Mouse (Mus musculus) left cerebral cortex, postnatal 10 days (tissue): Measurements from ENCODE around the gene Tom1l1. TPM values are rescaled to one million over a fixed set of nuclear protein-coding genes. Genes with fewer than 3 reads are reported as not detected.

Experiments
- DNase-seq, 2 experiments: peaks; one replicate each; pipeline ENCODE4 v3.0.0; 2021 to 2022; ENCODE audit warnings: low spot score in 2 of 2, mixed read lengths in 1 of 2; ENCODE audit errors: extremely low spot score in 1 of 2
- intact Hi-C: fragments of 180-260 bp; cut with DNase I; formaldehyde crosslinking; loops from one replicate; pipeline ENCODE4 v1.15.1; 2025
- total RNA-seq, 2 experiments: library from RNA; stranded (reverse); gene quantifications; 2 replicates each; pipeline ENCODE4 v1.2.3; 2021

The Tom1l1 gene
- total RNA-seq, 2 experiments from 2014 or later, result 17.1 to 19.3 TPM

- intact Hi-C loops, result no loop called here
- DNase-seq, result no peak
Measured at GRCm38 (mm10) chr11:90632480-90632879, 55.7 kb downstream of the Tom1l1 start.

DNA sequence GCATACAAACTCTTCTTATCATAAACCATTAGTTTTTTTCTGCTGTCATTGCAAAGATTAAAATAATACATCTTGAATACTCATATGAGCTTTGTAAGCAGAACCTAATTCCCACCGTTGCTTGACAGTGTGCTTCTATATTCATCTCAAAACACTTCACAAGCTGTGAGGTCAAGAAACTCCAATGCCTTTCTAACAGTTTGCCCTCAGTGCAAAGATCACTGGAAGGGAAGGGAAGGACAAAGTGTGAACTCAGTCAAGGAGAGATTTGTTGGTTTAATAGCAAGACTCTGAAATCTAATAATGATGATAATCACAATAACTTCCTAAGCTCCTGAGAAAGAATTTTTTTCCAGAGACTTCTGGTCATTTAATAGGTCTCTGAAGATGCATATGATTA, 60.4 kb downstream of the Tom1l1 start:
- intact Hi-C loops, result loop anchor here (10.0 kb wide), 1 partner anchor 633 kb away; no protein-coding TSS in a partner anchor
- no peak for DNase-seq

DNA sequence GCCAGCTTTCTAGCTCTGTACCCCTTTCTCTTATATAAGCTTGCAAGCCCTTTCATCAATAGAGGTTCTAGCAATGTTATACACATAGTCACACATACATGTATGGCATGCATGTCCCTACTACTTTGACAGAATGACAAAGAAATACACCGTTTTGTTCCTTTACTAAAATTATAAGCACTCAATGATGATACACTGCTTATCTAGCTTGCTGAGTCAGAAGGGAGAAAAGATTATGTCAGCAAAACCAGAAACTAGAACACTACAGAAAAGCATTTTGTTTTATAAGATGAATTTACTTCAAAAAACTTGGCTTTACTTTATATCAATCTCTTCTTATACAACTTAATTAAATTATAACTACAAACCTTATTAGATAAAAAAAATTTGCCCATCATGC, 63.0 kb downstream of the Tom1l1 start:
- intact Hi-C loops, result loop anchor here (10.0 kb wide), 1 partner anchor 630 kb away; no protein-coding TSS in a partner anchor

DNA sequence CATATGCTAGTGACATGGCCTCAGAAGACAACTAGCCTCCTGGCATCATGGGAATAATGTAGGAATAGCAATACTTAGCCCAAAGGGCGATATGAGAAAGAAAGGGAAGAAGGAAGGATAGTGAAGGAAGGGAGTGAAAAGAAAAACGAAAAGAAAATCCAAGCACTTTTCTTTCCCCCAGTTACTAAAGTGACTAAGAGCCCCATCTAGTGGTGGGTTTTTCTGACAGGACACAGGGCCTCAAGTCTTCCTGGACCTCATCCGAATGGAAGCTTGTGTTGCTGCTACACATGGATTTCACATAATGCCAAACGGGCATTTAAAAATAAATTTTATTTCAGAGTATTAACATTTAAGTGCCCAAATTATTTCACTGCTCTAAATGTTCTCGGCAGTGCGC, 64.7 kb downstream of the Tom1l1 start:
- DNase-seq, result peak; percentile 20 to 43
- intact Hi-C loops, result loop anchor here (5.0 to 10.0 kb wide), 2 partner anchors 441 to 629 kb away; no protein-coding TSS in a partner anchor

More for the DNA sequence above, 63.0 kb downstream of the Tom1l1 start:
- no peak for DNase-seq

DNA sequence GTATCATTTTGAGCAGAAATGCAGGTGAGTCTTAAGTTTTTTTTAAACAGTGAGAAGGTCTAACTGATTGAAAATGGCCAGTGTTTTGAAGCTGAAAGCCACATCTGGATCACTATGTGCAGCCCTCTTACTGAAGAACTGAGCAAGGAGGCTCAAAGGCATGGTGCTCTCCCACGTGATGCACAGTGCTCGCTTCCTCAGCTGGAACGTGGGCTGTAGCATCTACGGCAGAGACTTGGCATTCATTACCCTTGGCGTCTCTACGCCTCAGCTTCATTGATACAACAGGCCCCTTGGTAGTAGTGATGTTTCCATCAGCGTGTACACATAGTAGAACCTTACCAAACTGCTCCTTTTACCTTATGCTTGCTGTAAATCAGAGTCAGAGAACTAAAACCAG, 65.7 kb downstream of the Tom1l1 start:
- DNase-seq, result no peak
- intact Hi-C loops, result loop anchor here (5.0 to 10.0 kb wide), 2 partner anchors 440 to 628 kb away; no protein-coding TSS in a partner anchor

DNA sequence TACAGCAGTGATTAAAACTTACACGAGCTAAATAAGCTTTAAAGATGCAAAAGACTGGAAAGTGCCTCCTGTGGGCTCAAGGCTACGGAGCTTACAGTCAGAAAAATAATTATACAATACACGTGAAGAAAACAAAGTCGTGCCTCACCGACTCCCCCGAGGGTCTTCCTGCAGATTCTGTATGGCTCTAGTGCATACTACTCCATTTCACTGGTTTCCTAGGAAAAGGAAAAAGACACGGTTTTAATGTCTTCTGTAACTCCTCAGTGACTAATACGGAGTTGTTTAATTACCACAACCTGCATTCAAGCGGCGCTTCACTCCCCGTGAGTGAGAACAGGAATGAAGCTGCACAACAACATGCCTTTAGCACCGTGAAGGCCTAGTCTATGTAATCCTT, 66.1 kb downstream of the Tom1l1 start:
- no peak for DNase-seq
- intact Hi-C loops, result loop anchor here (5.0 to 10.0 kb wide), 2 partner anchors 440 to 627 kb away; no protein-coding TSS in a partner anchor

DNA sequence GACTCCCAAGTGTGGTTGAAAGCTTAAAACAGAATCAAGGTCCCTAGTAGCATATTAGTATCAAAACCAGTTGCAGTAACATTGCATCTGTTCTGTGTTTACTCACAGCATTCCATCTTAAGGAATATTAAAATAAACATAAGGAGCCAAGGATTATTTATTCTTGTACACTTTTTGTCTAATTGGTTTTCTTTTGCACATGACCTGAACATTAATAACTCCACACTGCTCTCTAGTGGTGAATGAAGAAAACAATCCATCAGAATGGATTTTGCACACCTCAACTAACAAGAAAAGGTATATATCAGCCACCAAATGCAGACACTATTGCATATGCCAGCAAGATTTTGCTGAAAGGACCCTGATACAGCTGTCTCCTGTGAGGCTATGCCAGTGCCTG, 71.7 kb downstream of the Tom1l1 start:
- no peak for DNase-seq
- intact Hi-C loops, result loop anchor here (5.0 to 10.0 kb wide), 2 partner anchors 232 to 299 kb away; no protein-coding TSS in a partner anchor

DNA sequence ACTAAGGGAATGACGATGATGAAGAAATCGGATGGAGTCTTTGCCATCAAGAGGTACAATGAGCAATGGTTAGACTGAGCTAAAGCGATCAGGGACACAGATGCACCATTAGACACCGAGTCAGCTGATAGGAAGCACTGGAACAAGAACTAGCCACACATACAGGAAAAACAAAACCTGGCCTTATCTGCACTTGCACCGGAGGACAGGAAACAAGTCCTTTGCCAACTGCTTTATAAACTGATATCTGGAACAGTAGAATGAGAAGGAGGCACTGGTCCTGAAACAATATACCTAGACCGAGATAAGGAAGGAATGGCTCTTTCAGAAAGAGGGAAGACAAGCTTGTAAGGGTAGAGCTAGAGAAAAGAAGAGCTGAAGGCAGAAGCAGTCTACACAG, 73.4 kb downstream of the Tom1l1 start:
- intact Hi-C loops, result loop anchor here (5.0 to 10.0 kb wide), 2 partner anchors 230 to 297 kb away; no protein-coding TSS in a partner anchor
- no peak for DNase-seq

- intact Hi-C loops, result loop anchor here (10.0 kb wide), 1 partner anchor 227 kb away; no protein-coding TSS in a partner anchor
- DNase-seq, result no peak
Measured at GRCm38 (mm10) chr11:90612118-90612517, 76.0 kb downstream of the Tom1l1 start.

GRCm38 (mm10) chr11:90603066-90603465, 85.1 kb downstream of the Tom1l1 start:
- no peak for DNase-seq
- intact Hi-C loops, result no loop called here

- intact Hi-C loops, result no loop called here
Measured at GRCm38 (mm10) chr11:90595826-90596225, 92.3 kb downstream of the Tom1l1 start.

More at GRCm38 (mm10) chr11:90595826-90596225, 92.3 kb downstream of the Tom1l1 start:
- DNase-seq, result no peak

Other genes starting within 250 kb of the Tom1l1 start
- gene Stxbp4, start 50.3 kb downstream of the Tom1l1 start, total RNA-seq, result 1 to 10 TPM; 8.4 to 8.7 TPM
- gene Cox11, start 50.2 kb downstream of the Tom1l1 start, total RNA-seq, result 10 to 100 TPM; 24.4 to 25.5 TPM